Mouse (Mus musculus) intestine, embryonic 14.5 days (tissue): ENCODE measurements around the gene Cc2d2b. TPM values are rescaled to one million over a fixed set of nuclear protein-coding genes. Genes with fewer than 3 reads are reported as not detected.
A peak's percentile ranks its signal among the peaks of the same experiment; 100 is the strongest.

Source experiments
- ATAC-seq: fragments of 200-750 bp; cut with Nextera tagmentation; replicated peaks from 2 replicates; pipeline ENCODE4 v1.8.0; 2017; ENCODE audit warnings: low read depth, moderate number of reproducible peaks, moderate TSS enrichment, moderate library complexity; ENCODE audit not compliant: low FRiP score, low TSS enrichment
- DNase-seq: peaks from one replicate; pipeline ENCODE4 v3.0.0-alpha.2; 2018; ENCODE audit warnings: low spot score
- H3K27ac ChIP-seq: fragments of 300-500 bp; sonication (generic); 2 replicates; pipeline ENCODE4 v1.5.1; 2014; ENCODE audit warnings: low read depth, mild to moderate bottlenecking, control low read depth
- H3K27me3 ChIP-seq: fragments of 300-500 bp; sonication (generic); replicated peaks from 2 replicates; pipeline ENCODE4 v1.6.1; 2014; ENCODE audit warnings: low read length, control low read depth; ENCODE audit not compliant: control insufficient read depth, insufficient read depth
- H3K36me3 ChIP-seq: fragments of 300-500 bp; sonication (generic); 2 replicates; pipeline ENCODE4 v1.6.1; 2014; ENCODE audit warnings: low read length, control low read depth; ENCODE audit not compliant: control insufficient read depth, insufficient read depth
- H3K4me1 ChIP-seq: fragments of 300-500 bp; sonication (generic); replicated peaks from 2 replicates; pipeline ENCODE4 v1.6.1; 2014; ENCODE audit warnings: low read length, control low read depth, mixed read lengths; ENCODE audit not compliant: control insufficient read depth, insufficient read depth
- H3K4me2 ChIP-seq: fragments of 300-500 bp; sonication (generic); 2 replicates; pipeline ENCODE4 v1.6.1; 2014; ENCODE audit warnings: low read length
- H3K4me3 ChIP-seq: fragments of 300-500 bp; sonication (generic); 2 replicates; pipeline ENCODE4 v1.5.1; 2014; ENCODE audit warnings: low read depth, low read length, control low read depth, mixed read lengths
- H3K9ac ChIP-seq: fragments of 300-500 bp; sonication (generic); 2 replicates; pipeline ENCODE4 v1.6.1; 2014; ENCODE audit warnings: mild to moderate bottlenecking, low read length
- H3K9me3 ChIP-seq: fragments of 300-500 bp; sonication (generic); 2 replicates; pipeline ENCODE4 v1.6.1; 2016; ENCODE audit warnings: low read length, control low read depth; ENCODE audit not compliant: control insufficient read depth
- WGBS: fragments of 180-500 bp; shearing (Covaris S2); extraction: QIAGEN DNeasy Blood & Tissue Kit; methylation state at CpG from one replicate; pipeline ENCODE4 v1.1.7; 2014; 5-methylcytosine and 5-hydroxymethylcytosine counted together
- polyA plus RNA-seq: library from polyadenylated mRNA; unstranded; fragments of >200 nt; fragmentation: Nextera tagmentation; extraction: Ambion mirVana; gene quantifications from 2 replicates; pipeline ENCODE4 v1.2.1, GENCODE M21; 2014

Cc2d2b gene
- polyA plus RNA-seq, 1 experiment from 2014 or later: 0.15 TPM

DNA sequence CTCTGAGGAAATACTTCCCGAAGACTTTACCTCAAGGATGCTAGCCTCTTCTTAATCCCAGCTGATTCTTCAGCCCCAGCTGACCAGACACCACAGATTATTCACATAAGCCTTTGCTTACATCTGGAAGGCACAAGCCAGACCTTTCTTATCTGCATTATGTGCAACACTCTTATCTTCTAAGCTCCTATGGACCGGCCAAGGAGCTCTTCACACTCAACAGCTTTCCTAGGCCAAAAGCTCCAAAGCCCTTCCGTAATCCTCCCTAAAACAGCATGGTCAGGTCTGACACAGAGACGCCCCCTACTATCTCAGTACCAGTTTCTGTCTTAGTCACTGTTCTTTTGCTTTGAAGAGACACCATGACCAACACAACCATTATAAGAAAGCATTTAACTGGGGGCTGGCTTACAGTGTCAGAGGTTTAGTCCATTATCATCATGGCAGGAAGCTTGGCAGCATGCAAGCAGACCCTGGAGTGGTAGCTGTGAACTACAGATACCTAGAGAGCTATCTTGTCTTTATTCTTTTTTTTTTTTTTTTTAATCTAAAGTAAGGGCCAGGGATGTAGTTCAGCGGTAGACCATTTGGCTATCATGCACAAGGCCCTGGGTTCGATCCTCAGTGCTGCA is 69.5 kb downstream of the Cc2d2b start:
- Histone ChIP-seq H3K36me3 (no peaks in the 10 kb centered on the region), H3K4me2 (no peak overlapping the region), H3K9me3 (no peaks in the 10 kb centered on the region), H3K4me1 (no peaks in the 10 kb centered on the region), H3K27me3 (no peaks in the 10 kb centered on the region), H3K4me3 (no peak overlapping the region), H3K27ac (no peak overlapping the region), H3K9ac (no peak overlapping the region)
- 82% methylated on average over 6 of the region's 6 CpGs for WGBS
- DNase-seq (no peak), ATAC-seq (no peak)

DNA sequence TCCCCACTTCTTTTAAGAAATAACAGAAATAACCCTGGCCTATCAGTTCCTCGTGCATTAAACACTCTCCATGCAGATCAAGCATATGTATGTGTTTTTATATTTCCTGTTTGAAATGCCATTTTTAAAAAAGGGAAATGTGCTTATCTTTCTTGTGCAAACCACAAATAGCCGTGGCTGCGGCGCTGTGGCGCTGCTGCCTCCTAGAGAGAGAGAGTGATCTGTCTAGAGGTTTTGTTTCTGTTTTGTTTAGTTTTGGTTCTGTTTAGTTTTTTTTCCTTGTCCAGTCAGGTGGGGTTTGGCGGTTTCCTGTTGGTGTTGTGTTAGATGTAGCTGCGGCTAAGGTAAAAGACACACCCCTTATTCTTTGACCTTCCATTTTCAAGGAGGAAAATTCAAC is 70.2 kb downstream of the Cc2d2b start:
- Histone ChIP-seq H3K4me2 (no peak overlapping the region), H3K9ac (no peak overlapping the region), H3K4me1 (no peaks in the 10 kb centered on the region), H3K36me3 (no peaks in the 10 kb centered on the region), H3K4me3 (no peak overlapping the region), H3K27me3 (no peaks in the 10 kb centered on the region), H3K9me3 (no peaks in the 10 kb centered on the region), H3K27ac (no peak overlapping the region)
- no peak for ATAC-seq
- DNase-seq: no peak
- 58% methylated on average over 7 of the region's 7 CpGs for WGBS

DNA sequence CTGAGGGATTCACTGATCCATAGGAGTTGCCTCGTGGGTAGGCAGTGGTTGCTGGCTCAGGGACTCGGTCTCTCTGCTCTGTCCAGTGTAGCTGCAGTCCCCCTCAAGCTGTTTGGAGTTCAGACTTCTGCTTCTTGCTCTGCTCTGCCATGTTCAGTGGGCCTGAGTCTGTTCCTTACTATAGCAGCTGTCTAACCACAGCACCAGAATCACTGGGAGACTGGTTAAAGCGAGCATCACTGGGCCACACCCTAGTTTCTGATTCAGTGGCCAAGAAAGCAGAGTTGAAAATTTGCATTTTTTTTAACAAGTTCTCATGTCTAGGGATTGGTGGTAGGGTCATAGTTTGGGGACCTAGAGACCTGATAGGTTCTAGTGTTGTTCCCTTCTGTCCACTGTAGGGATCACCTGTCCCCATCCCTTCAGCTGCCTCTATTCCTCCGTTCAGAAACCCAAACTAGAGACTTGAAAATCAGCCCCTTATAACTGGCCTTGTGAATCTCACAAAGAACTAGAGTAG is 72.8 kb downstream of the Cc2d2b start:
- no peaks in the 10 kb centered on the region for H3K36me3 ChIP-seq
- WGBS: 81% methylated on average over 4 of the region's 4 CpGs

DNA sequence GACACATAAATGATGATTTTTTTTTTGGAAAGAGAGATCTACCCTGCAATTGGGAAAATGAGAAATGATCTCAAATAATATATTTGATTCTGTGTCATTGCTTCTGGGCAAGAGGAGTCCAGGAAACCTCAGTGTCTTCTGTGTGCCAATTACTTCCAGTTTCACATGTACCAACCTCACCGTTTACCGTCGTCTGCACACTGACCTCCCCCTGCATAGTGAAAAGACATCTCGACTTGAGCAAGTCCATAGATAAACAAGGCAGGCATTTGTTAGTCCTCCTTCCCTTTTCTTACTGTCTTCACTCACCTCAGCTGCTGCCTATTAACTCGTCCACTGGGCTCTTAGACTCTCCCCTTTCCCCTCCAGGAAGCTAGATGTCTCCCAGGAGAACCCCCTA is 77.1 kb downstream of the Cc2d2b start:
- H3K4me3 ChIP-seq: no peak overlapping the region
- no peaks in the 10 kb centered on the region for H3K27me3 ChIP-seq
- ATAC-seq (no peak), DNase-seq (no peak)
- no peak overlapping the region for H3K4me2 ChIP-seq
- H3K9ac ChIP-seq: no peak overlapping the region
- no peaks in the 10 kb centered on the region for H3K9me3 ChIP-seq
- H3K4me1 ChIP-seq: peaks cover 4% of the 10 kb centered on the region
- no peak overlapping the region for H3K27ac ChIP-seq
- H3K36me3 ChIP-seq: no peaks in the 10 kb centered on the region
- 52% methylated on average over 5 of the region's 5 CpGs for WGBS

More for the DNA sequence above, 72.8 kb downstream of the Cc2d2b start:
- Histone ChIP-seq H3K4me3 (no peak overlapping the region), H3K9ac (no peak overlapping the region), H3K27ac (no peak overlapping the region), H3K4me1 (no peaks in the 10 kb centered on the region), H3K9me3 (no peaks in the 10 kb centered on the region), H3K4me2 (no peak overlapping the region), H3K27me3 (no peaks in the 10 kb centered on the region)
- no peak for ATAC-seq
- DNase-seq: no peak

DNA sequence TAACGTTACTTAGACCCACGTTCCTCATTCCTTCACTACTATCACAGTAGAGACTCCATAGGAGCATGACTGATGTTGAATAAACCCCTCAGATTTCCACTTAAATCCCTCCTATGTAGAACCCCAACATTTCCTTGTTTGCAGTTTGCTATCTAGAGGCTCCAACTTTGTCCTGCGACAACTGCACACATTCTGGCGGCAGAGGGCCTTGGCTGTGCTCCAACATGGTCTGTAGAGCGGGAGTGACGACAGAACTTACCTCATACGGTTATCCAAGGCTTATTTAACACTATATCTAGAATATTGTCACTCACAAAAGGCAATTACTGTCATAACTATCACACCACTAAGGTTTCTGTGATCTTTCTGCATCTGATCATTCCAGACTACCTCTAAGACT is 78.2 kb downstream of the Cc2d2b start:
- ATAC-seq (no peak), DNase-seq (no peak)
- Histone ChIP-seq H3K4me1 (peaks cover 4% of the 10 kb centered on the region), H3K4me2 (no peak overlapping the region), H3K4me3 (no peak overlapping the region), H3K27ac (no peak overlapping the region), H3K9me3 (no peaks in the 10 kb centered on the region), H3K9ac (no peak overlapping the region), H3K36me3 (no peaks in the 10 kb centered on the region), H3K27me3 (no peaks in the 10 kb centered on the region)
- 77% methylated on average over 7 of the region's 7 CpGs for WGBS

DNA sequence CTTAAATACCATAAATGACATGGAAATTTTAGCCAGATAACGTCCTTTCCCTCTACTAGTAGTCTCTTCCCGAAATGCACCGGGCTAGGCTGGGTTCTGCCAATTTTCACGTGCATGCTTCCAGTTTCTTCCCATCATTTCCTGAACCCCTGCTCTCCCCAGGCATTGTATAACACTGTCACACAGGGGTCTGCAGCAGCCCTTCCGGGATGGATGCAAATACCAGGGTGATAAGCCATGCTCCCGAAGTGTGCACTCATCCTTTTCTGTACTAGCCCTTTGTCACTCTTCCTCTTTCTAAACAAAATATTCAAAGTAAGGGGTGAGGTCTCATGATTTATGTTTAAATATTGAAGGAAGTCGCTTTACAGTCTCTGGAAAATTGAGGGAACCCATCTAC is 81.6 kb downstream of the Cc2d2b start:
- WGBS: 46% methylated on average over 7 of the region's 7 CpGs
- Histone ChIP-seq H3K9ac (peak overlapping the region; percentile 99), H3K27me3 (no peaks in the 10 kb centered on the region), H3K27ac (no peak overlapping the region), H3K36me3 (no peaks in the 10 kb centered on the region), H3K4me3 (peak overlapping the region; percentile 90), H3K4me1 (peaks cover 18% of the 10 kb centered on the region), H3K9me3 (no peaks in the 10 kb centered on the region), H3K4me2 (peak overlapping the region; percentile 73)
- ATAC-seq (no peak), DNase-seq (no peak)

GRCm38 (mm10) chr19:40830703-40831415 is 82.3 kb downstream of the Cc2d2b start, which contains the start of gene Ccnj:
Gene Ccnj (plus strand): TSS chr19:40831279.
- no peaks in the 10 kb centered on the region for H3K27me3 ChIP-seq
- peak within 1 kb of the TSS; percentile 73 for H3K4me2 ChIP-seq
- DNase-seq (peak; percentile 97), ATAC-seq (peak; percentile 98)
- H3K4me3 ChIP-seq: peak within 1 kb of the TSS; percentile 90
- H3K27ac ChIP-seq: peak within 1 kb of the TSS; percentile 89
- H3K9me3 ChIP-seq: no peaks in the 10 kb centered on the region
- peaks cover 18% of the 10 kb centered on the region for H3K4me1 ChIP-seq
- WGBS: under 1% methylated on average over 68 of the region's 71 CpGs
- peak within 1 kb of the TSS; percentile 99 for H3K9ac ChIP-seq
- no peaks in the 10 kb centered on the region for H3K36me3 ChIP-seq

GRCm38 (mm10) chr19:40831416-40832201 is 83.1 kb downstream of the Cc2d2b start:
- peak; percentile 87 for DNase-seq

More at GRCm38 (mm10) chr19:40831416-40832201, 83.1 kb downstream of the Cc2d2b start:
- Histone ChIP-seq H3K4me3 (peak overlapping the region; percentile 90), H3K9me3 (no peaks in the 10 kb centered on the region), H3K36me3 (peaks cover 5% of the 10 kb centered on the region; the same call in 1 of the 2 replicates), H3K27ac (peak overlapping the region; percentile 89), H3K4me2 (peak overlapping the region; percentile 73), H3K9ac (peak overlapping the region; percentile 99), H3K4me1 (peaks cover 18% of the 10 kb centered on the region), H3K27me3 (no peaks in the 10 kb centered on the region)
- peak; percentile 77 for ATAC-seq
- under 1% methylated on average over 67 of the region's 76 CpGs for WGBS
